Mouse (Mus musculus) cerebellum, postnatal 10 days (tissue): ENCODE measurements around the gene Grik3.

Experiments
- DNase-seq, 2 experiments: peaks; one replicate each; pipeline ENCODE4 v3.0.0; 2021; ENCODE audit warnings: mixed read lengths in 2 of 2

Gene Grik3

GRCm38 (mm10) chr4:125644581-125645568, 154.4 kb downstream of the Grik3 start:
- peak; percentile 58 to 66 for DNase-seq

GRCm38 (mm10) chr4:125651676-125652246, 161.3 kb downstream of the Grik3 start:
- peak in 1 of 2 experiments; percentile 36 for DNase-seq

DNA sequence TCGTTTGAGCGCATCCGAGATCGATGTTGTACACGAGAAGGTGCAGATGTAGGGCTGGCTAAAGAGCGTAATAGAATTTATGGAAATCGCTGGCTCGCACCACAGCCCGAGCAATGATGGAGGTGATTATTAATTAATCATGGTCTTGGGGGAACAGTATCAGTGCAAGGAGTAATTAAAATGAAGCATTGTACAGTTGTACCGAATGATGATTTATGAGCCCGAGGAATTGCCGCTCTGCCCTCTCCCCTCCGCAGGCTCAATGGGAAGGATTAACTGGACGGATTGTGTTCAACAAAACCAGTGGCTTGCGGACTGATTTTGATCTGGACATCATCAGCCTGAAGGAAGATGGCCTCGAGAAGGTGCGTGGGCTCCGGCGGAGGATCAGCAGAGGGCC, 165.5 kb downstream of the Grik3 start:
- no peak for DNase-seq

GRCm38 (mm10) chr4:125658376-125658775, 167.9 kb downstream of the Grik3 start:
- DNase-seq: peak in 1 of 2 experiments; percentile 54

- DNase-seq: peak; percentile 76 to 87
These were observed 171.5 kb downstream of the Grik3 start for GRCm38 (mm10) chr4:125661982-125662381.

- DNase-seq: peak in 1 of 2 experiments; percentile 42
These were observed 172.8 kb downstream of the Grik3 start for GRCm38 (mm10) chr4:125663262-125663661.

- DNase-seq: no peak
These were observed 175.5 kb downstream of the Grik3 start for GRCm38 (mm10) chr4:125665955-125666354.

GRCm38 (mm10) chr4:125682007-125682406, 191.5 kb downstream of the Grik3 start:
- DNase-seq: peak; percentile 39 to 49

- DNase-seq: no peak
These were observed 196.6 kb downstream of the Grik3 start for GRCm38 (mm10) chr4:125687078-125687477.

DNA sequence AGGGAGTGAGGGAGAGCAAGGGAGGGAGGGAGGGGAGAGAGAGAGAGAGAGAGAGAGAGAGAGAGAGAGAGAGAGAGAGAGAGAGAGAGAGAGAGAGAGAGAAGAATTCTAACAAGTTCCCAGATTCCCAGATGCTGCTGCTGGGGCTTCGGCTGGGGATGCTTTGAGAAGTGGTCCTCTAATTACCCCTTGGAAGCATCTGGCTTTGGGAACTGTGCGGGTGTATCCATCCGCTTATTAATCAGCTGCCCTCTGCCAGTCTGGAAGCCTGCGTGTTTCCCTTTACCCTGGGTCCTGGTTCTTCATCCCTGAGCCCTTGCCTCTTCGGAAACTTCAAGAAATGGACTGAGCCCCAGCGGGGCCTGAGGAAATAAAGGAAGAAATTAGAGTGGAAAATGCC, 204.9 kb downstream of the Grik3 start:
- DNase-seq: no peak

DNA sequence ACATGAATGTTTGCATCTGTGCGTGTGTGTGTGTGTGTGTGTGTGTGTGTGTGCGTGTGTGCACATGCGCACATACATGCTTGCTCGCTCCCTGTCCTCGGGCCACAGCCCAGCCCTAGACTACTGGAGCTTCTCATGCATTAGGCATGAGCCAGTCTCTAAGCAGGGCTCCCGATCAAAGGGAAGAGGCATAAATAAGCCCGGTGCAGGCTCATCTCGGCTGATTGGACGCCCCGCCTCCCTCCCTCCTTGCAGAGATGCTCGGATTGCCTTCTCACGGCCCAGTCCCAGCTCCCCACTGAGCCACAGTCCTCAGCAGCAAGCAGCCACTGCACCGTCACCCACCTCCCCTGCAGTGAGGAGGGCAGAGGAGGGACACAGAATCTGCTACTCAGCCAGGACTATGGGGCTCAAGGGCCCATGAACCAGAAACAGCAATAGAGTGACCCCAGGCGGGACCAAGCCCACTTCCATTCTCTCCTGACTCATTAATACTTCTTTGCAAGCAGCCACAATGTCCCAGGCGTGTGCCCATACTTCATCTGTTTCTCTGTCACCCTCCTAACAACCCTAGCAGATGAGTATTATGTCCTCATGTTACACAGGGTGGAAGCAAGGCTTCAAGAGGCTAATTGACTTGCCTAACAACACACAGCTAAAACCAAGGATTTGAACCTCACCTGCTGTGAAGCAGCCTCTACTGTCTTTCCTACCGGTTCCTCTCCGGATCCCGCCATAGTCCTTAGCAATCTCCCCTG, 205.9 kb downstream of the Grik3 start:
- peak in 1 of 2 experiments; percentile 54 for DNase-seq

DNA sequence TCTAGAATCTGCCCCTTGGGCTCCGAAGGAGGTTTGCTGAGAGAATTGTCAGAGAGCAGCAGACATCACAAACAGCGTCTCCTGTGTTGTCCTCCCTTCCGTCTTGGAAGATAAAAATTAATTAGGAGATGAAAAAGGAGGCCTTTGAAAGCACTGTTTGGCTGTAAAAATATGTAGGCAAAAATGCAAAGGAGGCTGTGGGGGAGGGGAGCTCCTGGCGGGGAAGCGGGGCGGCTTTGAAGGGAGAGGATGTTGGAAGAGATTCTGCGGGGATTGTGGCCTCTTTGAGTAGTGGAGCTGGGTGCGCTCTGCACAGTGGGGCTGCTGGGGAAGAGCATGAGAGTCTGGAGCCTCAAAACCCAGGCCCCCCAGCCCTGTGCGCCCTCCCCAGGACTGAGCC, 207.1 kb downstream of the Grik3 start:
- DNase-seq: peak in 1 of 2 experiments; percentile 20

- no peak for DNase-seq
These were observed 208.6 kb downstream of the Grik3 start for GRCm38 (mm10) chr4:125699056-125699455.

GRCm38 (mm10) chr4:125700331-125700730, 209.8 kb downstream of the Grik3 start:
- DNase-seq: peak; percentile 85

DNA sequence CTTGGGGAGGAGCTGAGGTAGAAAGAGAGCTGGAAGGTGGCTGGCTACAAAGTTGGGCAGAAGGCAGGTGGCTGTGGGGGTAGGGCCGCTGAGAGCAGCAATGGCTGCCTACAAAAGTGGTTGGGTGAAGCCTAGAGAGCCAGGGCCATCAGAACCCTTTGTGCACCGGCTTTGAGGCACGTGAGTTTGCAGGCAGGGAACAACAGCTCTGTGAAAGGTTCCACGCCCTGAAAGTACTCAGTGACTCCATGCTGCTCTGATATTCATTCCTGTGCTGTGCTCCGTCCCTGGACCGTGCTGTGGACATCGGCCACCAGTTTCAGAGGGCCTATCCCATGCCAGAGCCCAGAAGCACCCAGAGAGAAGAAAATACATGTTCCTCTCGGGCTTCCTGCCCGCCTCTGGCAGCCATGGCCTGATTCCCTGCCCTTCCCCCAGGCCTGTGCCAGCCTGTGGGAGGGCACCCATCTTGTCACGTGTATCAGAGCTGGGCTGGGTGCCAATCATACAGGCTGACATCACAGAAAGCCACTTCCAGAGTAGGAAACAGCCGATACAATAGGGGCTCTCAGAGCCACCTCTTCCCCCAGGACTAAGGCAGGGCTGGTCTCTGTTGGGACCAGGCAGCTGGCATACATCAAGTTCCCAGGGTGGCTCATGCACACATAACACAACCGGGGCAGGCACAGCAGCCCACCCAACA, 212.3 kb downstream of the Grik3 start:
- peak; percentile 95 to 96 for DNase-seq

- DNase-seq: peak; percentile 53 to 71
These were observed 212.8 kb downstream of the Grik3 start for GRCm38 (mm10) chr4:125703310-125703690.

- peak in 1 of 2 experiments; percentile 18 for DNase-seq
These were observed 215.2 kb downstream of the Grik3 start for GRCm38 (mm10) chr4:125705746-125706145.

DNA sequence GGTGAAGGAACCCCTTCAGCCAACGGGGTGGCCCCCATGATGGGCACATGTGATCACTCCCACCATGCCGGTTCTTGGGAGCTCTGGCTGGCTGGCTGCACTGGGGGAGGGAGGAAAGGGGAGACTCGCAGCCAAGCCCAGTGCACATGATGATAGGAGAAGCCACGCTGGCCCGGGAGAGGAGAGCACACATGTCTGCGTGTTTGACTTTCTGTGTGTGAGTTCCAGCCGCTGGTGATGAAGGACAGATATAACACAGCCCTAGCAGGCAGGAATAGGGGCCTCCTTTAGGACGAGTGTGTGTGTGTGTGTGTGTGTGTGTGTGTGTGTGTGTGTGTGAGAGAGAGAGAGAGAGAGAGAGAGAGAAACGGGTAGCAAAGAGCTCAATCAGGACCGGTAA, 219.2 kb downstream of the Grik3 start:
- DNase-seq: no peak

DNA sequence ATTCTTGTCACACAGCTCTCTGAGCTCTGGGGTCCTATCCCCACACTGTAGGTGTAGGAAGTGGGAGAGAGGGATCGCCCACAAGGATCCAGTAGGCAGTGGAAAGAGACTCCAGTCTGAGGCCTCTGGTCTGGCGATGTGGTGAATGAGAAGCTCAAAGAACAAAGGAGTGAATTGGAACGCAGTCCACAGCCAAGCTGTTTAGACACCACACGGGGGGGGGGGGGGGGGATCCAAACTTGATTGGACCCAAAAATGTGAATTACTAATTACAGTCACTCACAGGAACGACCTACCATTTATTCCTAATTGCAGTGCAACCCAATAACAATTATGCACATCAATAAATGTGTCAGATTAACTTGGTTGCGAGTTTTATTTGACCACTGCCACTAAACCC, 227.4 kb downstream of the Grik3 start:
- no peak for DNase-seq

- DNase-seq: no peak
These were observed 228.1 kb downstream of the Grik3 start for GRCm38 (mm10) chr4:125718429-125719140.

- no peak for DNase-seq
These were observed 235.7 kb downstream of the Grik3 start for GRCm38 (mm10) chr4:125726241-125726640.

DNA sequence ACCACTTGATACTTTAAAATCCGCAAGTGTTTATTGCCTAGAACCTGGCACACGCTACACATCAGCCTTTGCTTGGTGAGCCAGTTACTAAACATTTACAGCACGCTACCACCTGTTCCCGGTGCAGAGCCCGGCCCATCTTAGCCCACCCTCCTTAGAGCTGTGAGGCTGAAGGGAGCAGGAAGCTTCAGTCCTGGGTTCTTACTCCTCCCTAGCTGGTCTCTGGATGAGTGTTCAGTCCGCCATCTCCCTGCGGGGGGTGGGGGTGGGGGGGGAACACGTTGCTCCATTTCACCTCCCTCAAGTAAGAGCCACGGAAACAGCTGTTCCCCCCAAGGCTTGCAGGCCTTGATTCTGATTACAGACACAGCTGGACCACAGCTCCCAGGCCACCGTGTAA, 236.5 kb downstream of the Grik3 start:
- DNase-seq: no peak
